Mouse (Mus musculus) midbrain, postnatal 0 days (tissue): ENCODE data around the gene Slc9a1. TPM values are rescaled to one million over a fixed set of nuclear protein-coding genes. Genes with fewer than 3 reads are reported as not detected.

ENCODE experiments used
- ATAC-seq: fragments of 200-750 bp; cut with Nextera tagmentation; 2 replicates; pipeline ENCODE4 v1.8.0; 2017; ENCODE audit warnings: moderate number of reproducible peaks, mild to moderate bottlenecking, moderate TSS enrichment, moderate library complexity; ENCODE audit not compliant: low FRiP score
- DNase-seq: peaks from one replicate; pipeline ENCODE4 v3.0.0-alpha.2; 2015; ENCODE audit warnings: low spot score
- H3K27ac ChIP-seq: fragments of 300-500 bp; sonication (generic); 2 replicates; pipeline ENCODE4 v1.5.1; 2014; ENCODE audit warnings: low read depth, mild to moderate bottlenecking, low read length, mixed read lengths
- H3K27me3 ChIP-seq: fragments of 300-500 bp; sonication (generic); 2 replicates; pipeline ENCODE4 v1.6.1; 2014; ENCODE audit warnings: low read length, control low read depth, mixed read lengths; ENCODE audit not compliant: insufficient read depth
- H3K36me3 ChIP-seq: fragments of 300-500 bp; sonication (generic); 2 replicates; pipeline ENCODE4 v1.6.1; 2014; ENCODE audit warnings: low read length, control low read depth, mixed read lengths; ENCODE audit not compliant: insufficient read depth
- H3K4me1 ChIP-seq: fragments of 300-500 bp; sonication (generic); 2 replicates; pipeline ENCODE4 v1.6.1; 2014; ENCODE audit warnings: mild to moderate bottlenecking, control low read depth, antibody characterized with exemption, low read length, mixed read lengths; ENCODE audit not compliant: insufficient read depth
- H3K4me2 ChIP-seq: fragments of 300-500 bp; sonication (generic); 2 replicates; pipeline ENCODE4 v1.6.1; 2014; ENCODE audit warnings: low read depth, mild to moderate bottlenecking, low read length, mixed read lengths; ENCODE audit not compliant: poor library complexity, severe bottlenecking
- H3K4me3 ChIP-seq: fragments of 300-500 bp; sonication (generic); 2 replicates; pipeline ENCODE4 v1.5.1; 2014; ENCODE audit warnings: low read depth, mild to moderate bottlenecking, low read length, moderate library complexity
- H3K9ac ChIP-seq: fragments of 300-500 bp; sonication (generic); replicated peaks from 2 replicates; pipeline ENCODE4 v1.6.1; 2014; ENCODE audit warnings: mild to moderate bottlenecking, low read length, moderate library complexity, mixed read lengths; ENCODE audit not compliant: poor library complexity, severe bottlenecking
- H3K9me3 ChIP-seq: fragments of 300-500 bp; sonication (generic); 2 replicates; pipeline ENCODE4 v1.6.1; 2016; ENCODE audit warnings: low read length, control low read depth
- CTCF ChIP-seq: IDR thresholded peaks from 2 replicates; pipeline ENCODE4 v1.5.1; 2016; ENCODE audit warnings: antibody characterized with exemption, mild to moderate bottlenecking
- WGBS: fragments of 180-500 bp; shearing (Covaris S2); extraction: QIAGEN DNeasy Blood & Tissue Kit; methylation state at CpG from one replicate; pipeline ENCODE4 v1.1.7; 2014; 5-methylcytosine and 5-hydroxymethylcytosine counted together
- polyA plus RNA-seq: library from polyadenylated mRNA; unstranded; fragments of >200 nt; fragmentation: Nextera tagmentation; extraction: Ambion mirVana; gene quantifications from 2 replicates; pipeline ENCODE4 v1.2.1, GENCODE M21; 2015
- total RNA-seq: library from RNA; depleted of rRNA; stranded (reverse); fragments of >200 nt; gene quantifications from 2 replicates; pipeline ENCODE4 v1.2.3, GENCODE M21; 2014

The Slc9a1 gene
- total and polyA plus RNA-seq, 2 experiments from 2014 or later, result 12.8 to 34.9 TPM

GRCm38 (mm10) chr4:133449726-133450125 is 80.2 kb downstream of the Slc9a1 start:
- Histone ChIP-seq H3K4me2 (peak overlapping the region; percentile 12; the same call in 1 of the 2 replicates), H3K9me3 (no peaks in the 10 kb centered on the region), H3K4me3 (no peak overlapping the region), H3K27me3 (no peaks in the 10 kb centered on the region; the same call in 1 of the 2 replicates), H3K9ac (no peak overlapping the region), H3K27ac (no peak overlapping the region), H3K36me3 (no peaks in the 10 kb centered on the region), H3K4me1 (no peaks in the 10 kb centered on the region)
- DNase-seq (peak; percentile 51), ATAC-seq (no peak)
- 17% methylated on average over 13 of the region's 13 CpGs for WGBS
- peak; percentile 88 for TF ChIP-seq CTCF

- H3K9me3 ChIP-seq, result no peaks in the 10 kb centered on the region
- H3K4me2 ChIP-seq, result no peak overlapping the region
- peak; percentile 84 for DNase-seq
- no peak overlapping the region for H3K4me3 ChIP-seq
- TF ChIP-seq CTCF, result peak; percentile 98
- H3K36me3 ChIP-seq, result no peaks in the 10 kb centered on the region
- no peak overlapping the region for H3K27ac ChIP-seq
- 8% methylated on average over 10 of the region's 10 CpGs for WGBS
- H3K9ac ChIP-seq, result no peak overlapping the region
- H3K27me3 ChIP-seq, result no peaks in the 10 kb centered on the region; the same call in 1 of the 2 replicates
- no peak for ATAC-seq
- no peaks in the 10 kb centered on the region for H3K4me1 ChIP-seq
Observed at GRCm38 (mm10) chr4:133451536-133451935, 82.0 kb downstream of the Slc9a1 start.

DNA sequence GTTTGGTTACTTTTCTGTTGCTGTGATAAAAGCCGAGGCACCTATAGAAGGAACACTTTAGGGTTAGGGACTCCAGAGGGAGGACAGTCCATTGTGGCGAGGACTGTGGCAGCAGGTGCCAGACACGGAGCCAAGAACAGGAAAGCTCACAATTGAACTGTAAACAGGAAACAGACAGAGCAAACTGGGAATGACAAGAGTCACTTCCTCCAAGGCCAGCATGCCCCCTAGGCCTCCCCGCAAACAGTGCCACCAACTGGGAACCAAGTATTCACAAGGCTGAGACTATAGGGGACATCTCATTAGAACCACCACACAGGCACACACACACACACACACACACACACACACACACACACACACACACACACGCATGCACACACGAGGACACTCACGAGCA is 82.9 kb downstream of the Slc9a1 start:
- Histone ChIP-seq H3K9ac (no peak overlapping the region), H3K27me3 (no peaks in the 10 kb centered on the region; the same call in 1 of the 2 replicates), H3K4me1 (no peaks in the 10 kb centered on the region), H3K36me3 (no peaks in the 10 kb centered on the region), H3K4me2 (no peak overlapping the region), H3K9me3 (no peaks in the 10 kb centered on the region), H3K27ac (no peak overlapping the region), H3K4me3 (no peak overlapping the region)
- WGBS, result 78% methylated on average over 7 of the region's 7 CpGs
- TF ChIP-seq CTCF, result no peak
- DNase-seq (no peak), ATAC-seq (no peak)

GRCm38 (mm10) chr4:133458044-133458443 is 88.5 kb downstream of the Slc9a1 start:
- H3K27ac ChIP-seq, result no peak overlapping the region
- H3K4me3 ChIP-seq, result no peak overlapping the region
- H3K36me3 ChIP-seq, result no peaks in the 10 kb centered on the region
- H3K4me2 ChIP-seq, result no peak overlapping the region
- DNase-seq, result no peak
- 69% methylated on average over 3 of the region's 3 CpGs for WGBS
- no peak for TF ChIP-seq CTCF
- ATAC-seq, result no peak
- H3K9ac ChIP-seq, result no peak overlapping the region
- H3K27me3 ChIP-seq, result no peaks in the 10 kb centered on the region; the same call in 1 of the 2 replicates
- no peaks in the 10 kb centered on the region for H3K9me3 ChIP-seq
- no peaks in the 10 kb centered on the region for H3K4me1 ChIP-seq

GRCm38 (mm10) chr4:133460006-133460405 is 90.5 kb downstream of the Slc9a1 start:
- DNase-seq, result no peak
- Histone ChIP-seq H3K9me3 (no peaks in the 10 kb centered on the region), H3K27me3 (no peaks in the 10 kb centered on the region), H3K4me3 (no peak overlapping the region), H3K36me3 (no peaks in the 10 kb centered on the region), H3K4me2 (no peak overlapping the region), H3K27ac (no peak overlapping the region), H3K4me1 (no peaks in the 10 kb centered on the region), H3K9ac (no peak overlapping the region)
- no peak for ATAC-seq
- TF ChIP-seq CTCF, result no peak
- WGBS, result 81% methylated on average over 1 of the region's 1 CpGs

DNA sequence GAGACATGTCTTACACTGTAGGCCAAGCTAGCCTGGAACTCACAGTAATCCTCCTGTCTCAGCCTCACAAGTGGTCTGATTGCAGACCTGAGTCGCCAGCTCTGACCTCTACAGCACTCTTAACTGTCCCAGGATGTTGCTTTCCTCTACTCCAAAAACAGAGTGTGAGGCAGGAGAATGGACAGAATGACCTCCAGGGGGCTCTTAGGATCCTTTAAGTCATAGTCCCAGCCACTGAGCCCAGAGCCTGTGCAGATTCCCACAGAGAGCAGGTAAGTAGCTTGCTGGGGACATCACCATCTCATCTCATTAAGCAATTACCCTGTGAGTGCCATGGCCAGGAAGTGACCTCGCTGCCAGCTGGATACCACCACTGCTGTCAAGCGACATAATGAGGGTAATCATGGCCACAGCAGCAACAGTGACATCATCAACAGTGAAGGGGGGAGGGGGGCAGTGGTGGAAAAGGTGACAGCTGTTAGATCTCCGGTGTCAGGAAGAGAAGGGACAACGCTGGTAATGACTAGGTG is 91.4 kb downstream of the Slc9a1 start:
- H3K9me3 ChIP-seq, result no peaks in the 10 kb centered on the region
- DNase-seq, result no peak
- no peak overlapping the region for H3K9ac ChIP-seq
- no peak overlapping the region for H3K4me2 ChIP-seq
- no peak for ATAC-seq
- TF ChIP-seq CTCF, result peak; percentile 4; the same call in 1 of the 2 replicates
- 56% methylated on average over 5 of the region's 5 CpGs for WGBS
- no peak overlapping the region for H3K27ac ChIP-seq
- no peaks in the 10 kb centered on the region for H3K36me3 ChIP-seq
- no peak overlapping the region for H3K4me3 ChIP-seq
- no peaks in the 10 kb centered on the region for H3K27me3 ChIP-seq
- no peaks in the 10 kb centered on the region for H3K4me1 ChIP-seq
